Mouse (Mus musculus): ENCODE measurements around the gene Stard9. TPM values are rescaled to one million over a fixed set of nuclear protein-coding genes. Genes with fewer than 3 reads are reported as not detected.

Gene Stard9
- polyA plus RNA-seq (2014; fragmentation: Nextera tagmentation; extraction: Ambion mirVana), result 3.5 and 6.4 TPM in 2 replicates

GRCm38 (mm10) chr2:120628886-120629735 lies at the start of gene Stard9:
TSS of gene Stard9 (plus strand) at chr2:120629121.
- Histone ChIP-seq H3K4me1 (replicated peaks; ENCODE audit: control insufficient read depth, insufficient read depth, low read length) (no peaks in the 10 kb centered on the region), H3K4me3 (ENCODE audit: low read depth, low read length) (peak within 1 kb of the TSS; percentile 51), H3K27me3 (ENCODE audit: control insufficient read depth, insufficient read depth, low read length) (no peaks in the 10 kb centered on the region), H3K9ac (ENCODE audit: low read depth, low read length) (peak within 1 kb of the TSS; percentile 59), H3K4me2 (replicated peaks; ENCODE audit: low read depth, low read length) (peak within 1 kb of the TSS; percentile 62), H3K9me3 (ENCODE audit: control insufficient read depth, low read length) (no peaks in the 10 kb centered on the region), H3K27ac (ENCODE audit: low read depth, low read length) (peak within 1 kb of the TSS; percentile 42; the same call in 1 of the 2 replicates), H3K36me3 (ENCODE audit: control insufficient read depth, insufficient read depth, low read length) (no peaks in the 10 kb centered on the region)
- 2% methylated on average over 33 of the region's 36 CpGs for WGBS
- peak; percentile 100 for ATAC-seq (ENCODE audit: low FRiP score)
- DNase-seq (ENCODE audit: low spot score), result peak; percentile 99

GRCm38 (mm10) chr2:120589759-120590158 lies 39.2 kb upstream of the Stard9 start:
- no peaks in the 10 kb centered on the region for H3K27me3 ChIP-seq (ENCODE audit: control insufficient read depth, insufficient read depth, low read length)
- no peaks in the 10 kb centered on the region for H3K9me3 ChIP-seq (ENCODE audit: control insufficient read depth, low read length)
- H3K36me3 ChIP-seq (ENCODE audit: control insufficient read depth, insufficient read depth, low read length), result no peaks in the 10 kb centered on the region
- no peak overlapping the region for H3K9ac ChIP-seq (ENCODE audit: low read depth, low read length)
- no peak overlapping the region for H3K27ac ChIP-seq (ENCODE audit: low read depth, low read length)
- DNase-seq (ENCODE audit: low spot score), result no peak
- 87% methylated on average over 5 of the region's 5 CpGs for WGBS
- no peaks in the 10 kb centered on the region for H3K4me1 ChIP-seq (replicated peaks; ENCODE audit: control insufficient read depth, insufficient read depth, low read length)
- no peak overlapping the region for H3K4me2 ChIP-seq (replicated peaks; ENCODE audit: low read depth, low read length)
- no peak overlapping the region for H3K4me3 ChIP-seq (ENCODE audit: low read depth, low read length)
- ATAC-seq (ENCODE audit: low FRiP score), result no peak

GRCm38 (mm10) chr2:120592227-120592626 lies 36.7 kb upstream of the Stard9 start:
- no peak overlapping the region for H3K4me2 ChIP-seq (replicated peaks; ENCODE audit: low read depth, low read length)
- no peaks in the 10 kb centered on the region for H3K4me1 ChIP-seq (replicated peaks; ENCODE audit: control insufficient read depth, insufficient read depth, low read length)
- no peak overlapping the region for H3K4me3 ChIP-seq (ENCODE audit: low read depth, low read length)
- DNase-seq (ENCODE audit: low spot score), result no peak
- no peak for ATAC-seq (ENCODE audit: low FRiP score)
- no peaks in the 10 kb centered on the region for H3K36me3 ChIP-seq (ENCODE audit: control insufficient read depth, insufficient read depth, low read length)
- H3K27ac ChIP-seq (ENCODE audit: low read depth, low read length), result no peak overlapping the region
- WGBS, result 100% methylated on average over 1 of the region's 1 CpGs
- no peaks in the 10 kb centered on the region for H3K9me3 ChIP-seq (ENCODE audit: control insufficient read depth, low read length)
- no peak overlapping the region for H3K9ac ChIP-seq (ENCODE audit: low read depth, low read length)
- H3K27me3 ChIP-seq (ENCODE audit: control insufficient read depth, insufficient read depth, low read length), result no peaks in the 10 kb centered on the region

GRCm38 (mm10) chr2:120597734-120598133 lies 31.2 kb upstream of the Stard9 start:
- Histone ChIP-seq H3K36me3 (ENCODE audit: control insufficient read depth, insufficient read depth, low read length) (no peaks in the 10 kb centered on the region), H3K4me1 (replicated peaks; ENCODE audit: control insufficient read depth, insufficient read depth, low read length) (no peaks in the 10 kb centered on the region), H3K9ac (ENCODE audit: low read depth, low read length) (no peak overlapping the region), H3K9me3 (ENCODE audit: control insufficient read depth, low read length) (no peaks in the 10 kb centered on the region), H3K27ac (ENCODE audit: low read depth, low read length) (no peak overlapping the region), H3K4me2 (replicated peaks; ENCODE audit: low read depth, low read length) (no peak overlapping the region), H3K27me3 (ENCODE audit: control insufficient read depth, insufficient read depth, low read length) (no peaks in the 10 kb centered on the region), H3K4me3 (ENCODE audit: low read depth, low read length) (no peak overlapping the region)
- DNase-seq (ENCODE audit: low spot score) (no peak), ATAC-seq (ENCODE audit: low FRiP score) (no peak)
- WGBS, result 95% methylated on average over 2 of the region's 2 CpGs

- ATAC-seq (ENCODE audit: low FRiP score) (no peak), DNase-seq (ENCODE audit: low spot score) (no peak)
- no peak overlapping the region for H3K4me3 ChIP-seq (ENCODE audit: low read depth, low read length)
- H3K4me2 ChIP-seq (replicated peaks; ENCODE audit: low read depth, low read length), result no peak overlapping the region
- no peaks in the 10 kb centered on the region for H3K36me3 ChIP-seq (ENCODE audit: control insufficient read depth, insufficient read depth, low read length)
- H3K9me3 ChIP-seq (ENCODE audit: control insufficient read depth, low read length), result no peaks in the 10 kb centered on the region
- WGBS, result 93% methylated on average over 4 of the region's 4 CpGs
- no peak overlapping the region for H3K9ac ChIP-seq (ENCODE audit: low read depth, low read length)
- H3K27ac ChIP-seq (ENCODE audit: low read depth, low read length), result no peak overlapping the region
- H3K4me1 ChIP-seq (replicated peaks; ENCODE audit: control insufficient read depth, insufficient read depth, low read length), result no peaks in the 10 kb centered on the region
- no peaks in the 10 kb centered on the region for H3K27me3 ChIP-seq (ENCODE audit: control insufficient read depth, insufficient read depth, low read length)
These were observed 29.4 kb upstream of the Stard9 start for GRCm38 (mm10) chr2:120599506-120599905.

GRCm38 (mm10) chr2:120606021-120606690 lies 22.8 kb upstream of the Stard9 start:
- no peak overlapping the region for H3K9ac ChIP-seq (ENCODE audit: low read depth, low read length)
- H3K4me2 ChIP-seq (replicated peaks; ENCODE audit: low read depth, low read length), result no peak overlapping the region
- ATAC-seq (ENCODE audit: low FRiP score) (no peak), DNase-seq (ENCODE audit: low spot score) (no peak)
- H3K36me3 ChIP-seq (ENCODE audit: control insufficient read depth, insufficient read depth, low read length), result no peaks in the 10 kb centered on the region
- WGBS, result 86% methylated on average over 6 of the region's 6 CpGs
- H3K4me1 ChIP-seq (replicated peaks; ENCODE audit: control insufficient read depth, insufficient read depth, low read length), result no peaks in the 10 kb centered on the region
- H3K9me3 ChIP-seq (ENCODE audit: control insufficient read depth, low read length), result no peaks in the 10 kb centered on the region
- H3K27me3 ChIP-seq (ENCODE audit: control insufficient read depth, insufficient read depth, low read length), result no peaks in the 10 kb centered on the region
- H3K27ac ChIP-seq (ENCODE audit: low read depth, low read length), result no peak overlapping the region
- H3K4me3 ChIP-seq (ENCODE audit: low read depth, low read length), result no peak overlapping the region

- Histone ChIP-seq H3K27me3 (ENCODE audit: control insufficient read depth, insufficient read depth, low read length) (no peaks in the 10 kb centered on the region), H3K27ac (ENCODE audit: low read depth, low read length) (peak within 1 kb of the TSS; percentile 83), H3K4me3 (ENCODE audit: low read depth, low read length) (peak within 1 kb of the TSS; percentile 70), H3K4me1 (replicated peaks; ENCODE audit: control insufficient read depth, insufficient read depth, low read length) (no peaks in the 10 kb centered on the region), H3K9ac (ENCODE audit: low read depth, low read length) (peak within 1 kb of the TSS; percentile 93), H3K4me2 (replicated peaks; ENCODE audit: low read depth, low read length) (peak within 1 kb of the TSS; percentile 68), H3K36me3 (ENCODE audit: control insufficient read depth, insufficient read depth, low read length) (no peaks in the 10 kb centered on the region), H3K9me3 (ENCODE audit: control insufficient read depth, low read length) (no peaks in the 10 kb centered on the region)
- ATAC-seq (ENCODE audit: low FRiP score) (peak; percentile 96), DNase-seq (ENCODE audit: low spot score) (peak; percentile 94)
- WGBS, result under 1% methylated on average over 52 of the region's 52 CpGs
These were observed 19.8 kb upstream of the Stard9 start, which contains the start of the genes Haus2 and Lrrc57 for GRCm38 (mm10) chr2:120608830-120609723. TSS of gene Haus2 (plus strand) at chr2:120609383. TSS of gene Lrrc57 (minus strand) at chr2:120609520.
